Comparison of ENCODE assay signal across 8 mouse cellular contexts in genomic region chr4:130006533-130006932, GRCm38 (mm10). TPM values are rescaled to one million over a fixed set of nuclear protein-coding genes. Genes with fewer than 3 reads are reported as not detected.
DNase-seq lines count a peak whose midpoint lies in the region; ATAC-seq and TF ChIP-seq lines count a peak whose summit lies in the region.

No protein-coding gene starts in this region.

- DNase-seq in kidney, postnatal 25 days = no peak
- DNase-seq in embryo, embryonic 10.5 days (ENCODE audit: low spot score) = peak; percentile 59
- DNase-seq in induced T-regulatory cell, adult 2 months (ENCODE audit: low read depth) = peak; percentile 12
- no peak for DNase-seq in right cerebral cortex, adult 18-20 months
- no peak for DNase-seq in cerebellum, adult 2 months
- no peak for DNase-seq in urinary bladder, adult 2 months (ENCODE audit: low spot score)

- peaks cover 5% of the 10 kb centered on the region; the same call in 1 of the 2 replicates for H3K27me3 ChIP-seq in kidney, embryonic 14.5 days (ENCODE audit: control insufficient read depth, insufficient read depth, low read length)
- no peaks in the 10 kb centered on the region for H3K27me3 ChIP-seq in midbrain, embryonic 16.5 days (ENCODE audit: control insufficient read depth, insufficient read depth, low read depth, low read length)
- no peaks in the 10 kb centered on the region for H3K27me3 ChIP-seq in cerebellum, adult 2 months (ENCODE audit: control insufficient read depth, insufficient read depth, low read length)

- no peak for TF ChIP-seq POLR2A in cerebellum, adult 2 months (IDR thresholded peaks at IDR 0.05; ENCODE audit: borderline replicate concordance, insufficient read depth, low read length)

- WGBS in kidney, embryonic 14.5 days = 14% methylated on average over 25 of the region's 25 CpGs
- WGBS in midbrain, embryonic 16.5 days = 17% methylated on average over 23 of the region's 25 CpGs
- WGBS in cerebellum, adult 2 months = 43% methylated on average over 25 of the region's 25 CpGs

- no peak for ATAC-seq in kidney, embryonic 14.5 days (ENCODE audit: low FRiP score, low TSS enrichment)
- ATAC-seq in midbrain, embryonic 16.5 days = no peak

- H3K4me1 ChIP-seq in kidney, embryonic 14.5 days (ENCODE audit: control insufficient read depth, insufficient read depth, low read length) = peaks cover 11% of the 10 kb centered on the region
- H3K4me1 ChIP-seq in midbrain, embryonic 16.5 days (ENCODE audit: control insufficient read depth, insufficient read depth, low read length) = peaks cover 7% of the 10 kb centered on the region; the same call in 1 of the 2 replicates
- H3K4me1 ChIP-seq in cerebellum, adult 2 months (ENCODE audit: control insufficient read depth, insufficient read depth, low read length) = peaks cover 27% of the 10 kb centered on the region

- H3K4me2 ChIP-seq in kidney, embryonic 14.5 days (replicated peaks; ENCODE audit: low read depth, low read length) = peak overlapping the region; percentile 52
- peak overlapping the region; percentile 31 for H3K4me2 ChIP-seq in midbrain, embryonic 16.5 days (ENCODE audit: low read length)

- H3K27ac ChIP-seq in kidney, embryonic 14.5 days (ENCODE audit: low read depth, low read length) = no peak overlapping the region
- H3K27ac ChIP-seq in midbrain, embryonic 16.5 days (ENCODE audit: low read length) = no peak overlapping the region
- H3K27ac ChIP-seq in cerebellum, adult 2 months (ENCODE audit: insufficient read depth, low read length) = no peak overlapping the region

- 0 out of 2 replicates have a peak, but pooled peaks cover 4% of the 10 kb centered on the region for H3K36me3 ChIP-seq in kidney, embryonic 14.5 days (ENCODE audit: control insufficient read depth, insufficient read depth, low read length)
- peaks cover 22% of the 10 kb centered on the region for H3K36me3 ChIP-seq in midbrain, embryonic 16.5 days (ENCODE audit: control insufficient read depth, insufficient read depth, low read length)

- TF ChIP-seq CTCF in cerebellum, adult 2 months (IDR thresholded peaks at IDR 0.05; ENCODE audit: borderline replicate concordance, insufficient read depth, low read depth, low read length) = no peak

- no peak overlapping the region for H3K9ac ChIP-seq in kidney, embryonic 14.5 days (ENCODE audit: low read depth, low read length)
- H3K9ac ChIP-seq in midbrain, embryonic 16.5 days (ENCODE audit: low read depth, low read length) = 0 out of 2 replicates have a peak overlapping the region, but pooled peaks have one; percentile 16

- H3K4me3 ChIP-seq in kidney, embryonic 14.5 days (ENCODE audit: low read length) = peak overlapping the region; percentile 27
- H3K4me3 ChIP-seq in midbrain, embryonic 16.5 days (ENCODE audit: low read depth, low read length) = no peak overlapping the region
- no peak overlapping the region for H3K4me3 ChIP-seq in cerebellum, adult 2 months (replicated peaks; ENCODE audit: insufficient read depth, low read depth, low read length)

- no peaks in the 10 kb centered on the region for H3K9me3 ChIP-seq in kidney, embryonic 14.5 days (ENCODE audit: control insufficient read depth, low read length)
- H3K9me3 ChIP-seq in midbrain, embryonic 16.5 days (replicated peaks; ENCODE audit: control insufficient read depth, low read length, poor library complexity, severe bottlenecking) = no peaks in the 10 kb centered on the region

RNA-seq across cellular contexts. Expression of gene Adgrb2, which starts 21.9 kb away (rescaled TPM):
- 2.6 and 3.3 TPM in 2 replicates for polyA plus RNA-seq in kidney, embryonic 14.5 days (2014; fragmentation: Nextera tagmentation; extraction: Ambion mirVana)
- polyA plus RNA-seq in midbrain, embryonic 16.5 days (2015; fragmentation: Nextera tagmentation; extraction: Ambion mirVana) = 15.8 and 17.0 TPM in 2 replicates
- 116 and 130 TPM in 2 replicates for polyA plus RNA-seq in cerebellum, adult 2 months (2012; rRNA removed)
- polyA plus RNA-seq in urinary bladder, adult 2 months (2012; rRNA removed) = 4.0 and 5.4 TPM in 2 replicates

RNA-seq across cellular contexts. Expression of gene Col16a1, which starts 41.1 kb away (rescaled TPM):
- 27.6 and 28.1 TPM in 2 replicates for polyA plus RNA-seq in kidney, embryonic 14.5 days (2014; fragmentation: Nextera tagmentation; extraction: Ambion mirVana)
- 8.6 and 10.5 TPM in 2 replicates for polyA plus RNA-seq in midbrain, embryonic 16.5 days (2015; fragmentation: Nextera tagmentation; extraction: Ambion mirVana)
- polyA plus RNA-seq in cerebellum, adult 2 months (2012; rRNA removed) = 36.4 and 44.3 TPM in 2 replicates
- 97.7 and 118 TPM in 2 replicates for polyA plus RNA-seq in urinary bladder, adult 2 months (2012; rRNA removed)

Comparison
In these comparisons a context has a peak if more than half of its experiments do, and no peak if none do; other contexts are left out.
1. DNase-seq: peak in embryo, embryonic 10.5 days (single experiment) and induced T-regulatory cell, adult 2 months (single experiment); none in kidney, postnatal 25 days (0 of 2), right cerebral cortex, adult 18-20 months (single experiment), cerebellum, adult 2 months (0 of 2) and urinary bladder, adult 2 months (single experiment).